Mouse (Mus musculus) liver, postnatal 0 days (tissue): ENCODE data around the gene Prkcb. TPM values are rescaled to one million over a fixed set of nuclear protein-coding genes. Genes with fewer than 3 reads are reported as not detected.

Source experiments
- ATAC-seq: fragments of 200-750 bp; cut with Nextera tagmentation; 2 replicates; pipeline ENCODE4 v1.8.0; 2017; ENCODE audit warnings: mild to moderate bottlenecking, moderate library complexity
- DNase-seq: peaks from one replicate; pipeline ENCODE4 v3.0.0-alpha.2; 2016
- H3K27ac ChIP-seq: fragments of 300-500 bp; sonication (generic); 2 replicates; pipeline ENCODE4 v1.5.1; 2014; ENCODE audit warnings: antibody characterized with exemption, moderate library complexity, mild to moderate bottlenecking, low read depth
- H3K27me3 ChIP-seq: fragments of 300-500 bp; sonication (generic); 2 replicates; pipeline ENCODE4 v1.6.1; 2014; ENCODE audit warnings: low read length, control low read depth, mixed read lengths; ENCODE audit not compliant: insufficient read depth
- H3K36me3 ChIP-seq: fragments of 300-500 bp; sonication (generic); replicated peaks from 2 replicates; pipeline ENCODE4 v1.6.1; 2014; ENCODE audit warnings: mild to moderate bottlenecking, control low read depth, low read length, moderate library complexity, mixed read lengths; ENCODE audit not compliant: insufficient read depth
- H3K4me1 ChIP-seq: fragments of 300-500 bp; sonication (generic); 2 replicates; pipeline ENCODE4 v1.6.1; 2014; ENCODE audit warnings: antibody characterized with exemption, mild to moderate bottlenecking, control low read depth; ENCODE audit not compliant: insufficient read depth
- H3K4me2 ChIP-seq: fragments of 300-500 bp; sonication (generic); 2 replicates; pipeline ENCODE4 v1.6.1; 2014; ENCODE audit warnings: low read depth, mild to moderate bottlenecking, low read length, moderate library complexity, mixed read lengths
- H3K4me3 ChIP-seq: fragments of 300-500 bp; sonication (generic); 2 replicates; pipeline ENCODE4 v1.5.1; 2014; ENCODE audit warnings: low read depth, low read length
- H3K9ac ChIP-seq: fragments of 300-500 bp; sonication (generic); replicated peaks from 2 replicates; pipeline ENCODE4 v1.6.1; 2014; ENCODE audit warnings: mild to moderate bottlenecking, moderate library complexity
- H3K9me3 ChIP-seq: fragments of 300-500 bp; sonication (generic); 2 replicates; pipeline ENCODE4 v1.6.1; 2016; ENCODE audit warnings: mild to moderate bottlenecking, control low read depth, low read length, mixed read lengths
- CTCF ChIP-seq: sonication (generic); IDR thresholded peaks from 2 replicates; pipeline ENCODE4 v1.5.1; 2016; ENCODE audit warnings: antibody characterized with exemption, low read depth
- EP300 ChIP-seq: IDR thresholded peaks from 2 replicates; pipeline ENCODE4 v1.6.1; 2016; ENCODE audit warnings: antibody characterized with exemption, low read depth, mild to moderate bottlenecking
- WGBS: fragments of 180-500 bp; shearing (Covaris S2); extraction: QIAGEN DNeasy Blood & Tissue Kit; methylation state at CpG from one replicate; pipeline ENCODE4 v1.1.7; 2014; ENCODE audit not compliant: insufficient replicate concordance; 5-methylcytosine and 5-hydroxymethylcytosine counted together
- polyA plus RNA-seq: library from polyadenylated mRNA; unstranded; fragments of >200 nt; fragmentation: Nextera tagmentation; extraction: Ambion mirVana; gene quantifications from 2 replicates; pipeline ENCODE4 v1.2.1, GENCODE M21; 2015

Prkcb gene
- polyA plus RNA-seq, 1 experiment from 2014 or later: 8.1 TPM

GRCm38 (mm10) chr7:122528646-122529045 is 240.1 kb downstream of the Prkcb start:
- TF ChIP-seq EP300 (no peak), CTCF (no peak)
- WGBS: 79% methylated on average over 5 of the region's 5 CpGs
- H3K4me1 ChIP-seq: no peaks in the 10 kb centered on the region
- H3K36me3 ChIP-seq: no peaks in the 10 kb centered on the region
- no peak overlapping the region for H3K4me2 ChIP-seq
- no peaks in the 10 kb centered on the region for H3K27me3 ChIP-seq
- no peak overlapping the region for H3K9ac ChIP-seq
- H3K9me3 ChIP-seq: no peaks in the 10 kb centered on the region
- ATAC-seq (no peak), DNase-seq (no peak)
- H3K27ac ChIP-seq: no peak overlapping the region
- H3K4me3 ChIP-seq: no peak overlapping the region

GRCm38 (mm10) chr7:122533566-122534360 is 245.2 kb downstream of the Prkcb start:
- no peak overlapping the region for H3K4me2 ChIP-seq
- no peak for TF ChIP-seq EP300
- no peak for TF ChIP-seq CTCF
- no peaks in the 10 kb centered on the region for H3K9me3 ChIP-seq
- H3K27me3 ChIP-seq: no peaks in the 10 kb centered on the region
- H3K4me1 ChIP-seq: no peaks in the 10 kb centered on the region
- ATAC-seq: no peak
- H3K36me3 ChIP-seq: no peaks in the 10 kb centered on the region
- H3K4me3 ChIP-seq: no peak overlapping the region
- no peak for DNase-seq
- H3K9ac ChIP-seq: no peak overlapping the region
- no peak overlapping the region for H3K27ac ChIP-seq
- 72% methylated on average over 9 of the region's 9 CpGs for WGBS

- DNase-seq (no peak), ATAC-seq (no peak)
- WGBS: 65% methylated on average over 3 of the region's 3 CpGs
- no peak overlapping the region for H3K4me2 ChIP-seq
- no peak overlapping the region for H3K9ac ChIP-seq
- H3K36me3 ChIP-seq: no peaks in the 10 kb centered on the region
- no peaks in the 10 kb centered on the region for H3K27me3 ChIP-seq
- no peak for TF ChIP-seq CTCF
- TF ChIP-seq EP300: no peak
- H3K4me3 ChIP-seq: no peak overlapping the region
- no peak overlapping the region for H3K27ac ChIP-seq
- no peaks in the 10 kb centered on the region for H3K9me3 ChIP-seq
- H3K4me1 ChIP-seq: no peaks in the 10 kb centered on the region
Observed at GRCm38 (mm10) chr7:122544616-122545015, 256.1 kb downstream of the Prkcb start.

- no peaks in the 10 kb centered on the region for H3K27me3 ChIP-seq
- H3K4me1 ChIP-seq: no peaks in the 10 kb centered on the region
- no peaks in the 10 kb centered on the region for H3K36me3 ChIP-seq
- DNase-seq: no peak
- ATAC-seq: no peak
- TF ChIP-seq EP300: no peak
- TF ChIP-seq CTCF: no peak
- no peak overlapping the region for H3K27ac ChIP-seq
- H3K9ac ChIP-seq: no peak overlapping the region
- H3K9me3 ChIP-seq: no peaks in the 10 kb centered on the region
- H3K4me2 ChIP-seq: no peak overlapping the region
- 49% methylated on average over 6 of the region's 6 CpGs for WGBS
- no peak overlapping the region for H3K4me3 ChIP-seq
Observed at GRCm38 (mm10) chr7:122556575-122557140, 268.1 kb downstream of the Prkcb start.

GRCm38 (mm10) chr7:122558085-122558811 is 269.7 kb downstream of the Prkcb start:
- Histone ChIP-seq H3K27me3 (no peaks in the 10 kb centered on the region), H3K4me3 (no peak overlapping the region), H3K9me3 (no peaks in the 10 kb centered on the region), H3K27ac (no peak overlapping the region), H3K4me2 (no peak overlapping the region), H3K9ac (no peak overlapping the region), H3K4me1 (no peaks in the 10 kb centered on the region), H3K36me3 (no peaks in the 10 kb centered on the region)
- TF ChIP-seq CTCF (no peak), EP300 (no peak)
- ATAC-seq: no peak
- WGBS: 52% methylated on average over 7 of the region's 7 CpGs
- no peak for DNase-seq

GRCm38 (mm10) chr7:122558912-122559311 is 270.4 kb downstream of the Prkcb start:
- no peak overlapping the region for H3K27ac ChIP-seq
- TF ChIP-seq EP300 (no peak), CTCF (no peak)
- H3K27me3 ChIP-seq: no peaks in the 10 kb centered on the region
- H3K4me3 ChIP-seq: no peak overlapping the region
- H3K4me1 ChIP-seq: no peaks in the 10 kb centered on the region
- WGBS: 52% methylated on average over 6 of the region's 6 CpGs
- H3K9me3 ChIP-seq: no peaks in the 10 kb centered on the region
- DNase-seq (no peak), ATAC-seq (no peak)
- no peaks in the 10 kb centered on the region for H3K36me3 ChIP-seq
- H3K4me2 ChIP-seq: no peak overlapping the region
- no peak overlapping the region for H3K9ac ChIP-seq
